Mouse (Mus musculus) ES-Bruce4 (cell line): ENCODE data around the gene Msl1. TPM values are rescaled to one million over a fixed set of nuclear protein-coding genes. Genes with fewer than 3 reads are reported as not detected.
A peak's percentile ranks its signal among the peaks of the same experiment; 100 is the strongest.

Source experiments
- H3K27ac ChIP-seq: 2 replicates; pipeline ENCODE4 v1.5.1; 2012; ENCODE audit warnings: low read length, inconsistent platforms; ENCODE audit not compliant: insufficient read depth
- H3K27me3 ChIP-seq: 2 replicates; pipeline ENCODE4 v1.6.1; 2012; ENCODE audit warnings: mild to moderate bottlenecking, low read length, inconsistent platforms; ENCODE audit not compliant: control insufficient read depth, poor library complexity, insufficient read depth, severe bottlenecking
- H3K36me3 ChIP-seq: 2 replicates; pipeline ENCODE4 v1.6.1; 2012; ENCODE audit warnings: inconsistent platforms, mild to moderate bottlenecking, low read length, moderate library complexity; ENCODE audit not compliant: control insufficient read depth, poor library complexity, insufficient read depth, severe bottlenecking
- H3K4me1 ChIP-seq: one replicate; pipeline ENCODE4 v1.8.1; 2011; ENCODE audit warnings: low read length; ENCODE audit not compliant: control insufficient read depth, insufficient read depth
- H3K4me3 ChIP-seq: 2 replicates; pipeline ENCODE4 v1.5.1; 2011; ENCODE audit warnings: low read depth, mild to moderate bottlenecking, low read length
- H3K9ac ChIP-seq: 2 replicates; pipeline ENCODE4 v1.6.1; 2012; ENCODE audit warnings: low read depth, mild to moderate bottlenecking, inconsistent platforms; ENCODE audit not compliant: poor library complexity, severe bottlenecking
- H3K9me3 ChIP-seq: replicated peaks from 2 replicates; pipeline ENCODE4 v1.6.1; 2012; ENCODE audit warnings: mild to moderate bottlenecking, low read length, inconsistent platforms; ENCODE audit not compliant: control insufficient read depth, poor library complexity, insufficient read depth, severe bottlenecking
- CTCF ChIP-seq: IDR thresholded peaks from one replicate; pipeline ENCODE4 v1.8.1; 2011; ENCODE audit warnings: low read depth, low read length
- EP300 ChIP-seq: IDR thresholded peaks from 2 replicates; pipeline ENCODE4 v1.6.1; 2011; ENCODE audit warnings: low read depth, low read length; ENCODE audit not compliant: insufficient read depth
- POLR2A ChIP-seq: IDR thresholded peaks from one replicate; pipeline ENCODE4 v1.8.1; 2011; ENCODE audit warnings: low read length; ENCODE audit not compliant: insufficient read depth
- polyA plus RNA-seq: library from polyadenylated mRNA; stranded (reverse); fragments of >200 nt; gene quantifications from 2 replicates; pipeline ENCODE4 v1.2.4, GENCODE M21; 2011; ENCODE audit warnings: low read depth; ENCODE audit not compliant: missing spikeins, insufficient read depth, insufficient read length

Gene Msl1
- polyA plus RNA-seq, 1 experiment = 68.7 TPM

- H3K9me3 ChIP-seq = no peaks in the 10 kb centered on the region
- TF ChIP-seq CTCF = peak; percentile 85
- no peak for TF ChIP-seq EP300
- no peak overlapping the region for H3K4me3 ChIP-seq
- H3K36me3 ChIP-seq = no peaks in the 10 kb centered on the region
- H3K9ac ChIP-seq = 0 out of 2 replicates have a peak overlapping the region, but pooled peaks have one; percentile 32
- H3K27me3 ChIP-seq = no peaks in the 10 kb centered on the region
- peaks cover 8% of the 10 kb centered on the region for H3K4me1 ChIP-seq
- 0 out of 2 replicates have a peak overlapping the region, but pooled peaks have one; percentile 22 for H3K27ac ChIP-seq
These were observed 8.7 kb upstream of the Msl1 start for GRCm38 (mm10) chr11:98786359-98787214.

- H3K36me3 ChIP-seq = no peaks in the 10 kb centered on the region
- H3K4me1 ChIP-seq = peaks cover 6% of the 10 kb centered on the region
These were observed 8.1 kb upstream of the Msl1 start for GRCm38 (mm10) chr11:98787229-98787628.

GRCm38 (mm10) chr11:98787691-98788090, 7.6 kb upstream of the Msl1 start:
- Histone ChIP-seq H3K4me3 (no peak overlapping the region), H3K27ac (peak overlapping the region; percentile 36; the same call in 1 of the 2 replicates), H3K27me3 (no peaks in the 10 kb centered on the region), H3K9me3 (no peaks in the 10 kb centered on the region), H3K4me1 (peaks cover 3% of the 10 kb centered on the region), H3K36me3 (no peaks in the 10 kb centered on the region), H3K9ac (no peak overlapping the region)
- no peak for TF ChIP-seq EP300
- TF ChIP-seq CTCF = no peak
- no peak for TF ChIP-seq POLR2A

More at GRCm38 (mm10) chr11:98787229-98787628, 8.1 kb upstream of the Msl1 start:
- no peak overlapping the region for H3K9ac ChIP-seq
- no peaks in the 10 kb centered on the region for H3K27me3 ChIP-seq
- TF ChIP-seq POLR2A (no peak), CTCF (no peak), EP300 (no peak)
- peak overlapping the region; percentile 36; the same call in 1 of the 2 replicates for H3K27ac ChIP-seq
- H3K9me3 ChIP-seq = no peaks in the 10 kb centered on the region
- H3K4me3 ChIP-seq = no peak overlapping the region

GRCm38 (mm10) chr11:98788139-98788538, 7.2 kb upstream of the Msl1 start:
- Histone ChIP-seq H3K4me3 (no peak overlapping the region), H3K36me3 (no peaks in the 10 kb centered on the region), H3K9me3 (no peaks in the 10 kb centered on the region), H3K27ac (no peak overlapping the region), H3K9ac (peak overlapping the region; percentile 69), H3K4me1 (peaks cover 3% of the 10 kb centered on the region), H3K27me3 (no peaks in the 10 kb centered on the region)
- no peak for TF ChIP-seq POLR2A
- no peak for TF ChIP-seq EP300
- TF ChIP-seq CTCF = no peak

GRCm38 (mm10) chr11:98788550-98789218, 6.6 kb upstream of the Msl1 start:
- Histone ChIP-seq H3K9me3 (no peaks in the 10 kb centered on the region), H3K4me3 (peak overlapping the region; percentile 64), H3K36me3 (no peaks in the 10 kb centered on the region), H3K27me3 (no peaks in the 10 kb centered on the region), H3K27ac (0 out of 2 replicates have a peak overlapping the region, but pooled peaks have one; percentile 44), H3K4me1 (peaks cover 3% of the 10 kb centered on the region), H3K9ac (peak overlapping the region; percentile 69)
- TF ChIP-seq POLR2A (no peak), CTCF (peak; percentile 83), EP300 (peak; percentile 71; the same call in 1 of the 2 replicates)

- H3K36me3 ChIP-seq = no peaks in the 10 kb centered on the region
- no peaks in the 10 kb centered on the region for H3K9me3 ChIP-seq
- H3K4me1 ChIP-seq = peaks cover 3% of the 10 kb centered on the region
- peak overlapping the region; percentile 64 for H3K4me3 ChIP-seq
- H3K9ac ChIP-seq = peak overlapping the region; percentile 52
- TF ChIP-seq EP300 (no peak), POLR2A (no peak), CTCF (no peak)
- no peaks in the 10 kb centered on the region for H3K27me3 ChIP-seq
- no peak overlapping the region for H3K27ac ChIP-seq
These were observed 6.0 kb upstream of the Msl1 start for GRCm38 (mm10) chr11:98789219-98789807.
